Mouse (Mus musculus): ENCODE data around the gene Srsf10.

- TF ChIP-seq CTCF (IDR thresholded peaks at IDR 0.05; ENCODE audit: control insufficient read depth, insufficient read depth, insufficient replicate concordance, low read depth, low read length) (no peak), POLR2A (IDR thresholded peaks at IDR 0.05; ENCODE audit: control insufficient read depth, low read depth, low read length) (no peak)
These were observed 37.2 kb upstream of the Srsf10 start for GRCm38 (mm10) chr4:135818366-135818765.

All from testis, adult 2 months (tissue).